Mouse (Mus musculus): Measurements from ENCODE around the gene Tmem130. TPM values are rescaled to one million over a fixed set of nuclear protein-coding genes. Genes with fewer than 3 reads are reported as not detected.

The Tmem130 gene
- polyA plus RNA-seq, 1 experiment from 2014 or later: 0.97 TPM

DNA sequence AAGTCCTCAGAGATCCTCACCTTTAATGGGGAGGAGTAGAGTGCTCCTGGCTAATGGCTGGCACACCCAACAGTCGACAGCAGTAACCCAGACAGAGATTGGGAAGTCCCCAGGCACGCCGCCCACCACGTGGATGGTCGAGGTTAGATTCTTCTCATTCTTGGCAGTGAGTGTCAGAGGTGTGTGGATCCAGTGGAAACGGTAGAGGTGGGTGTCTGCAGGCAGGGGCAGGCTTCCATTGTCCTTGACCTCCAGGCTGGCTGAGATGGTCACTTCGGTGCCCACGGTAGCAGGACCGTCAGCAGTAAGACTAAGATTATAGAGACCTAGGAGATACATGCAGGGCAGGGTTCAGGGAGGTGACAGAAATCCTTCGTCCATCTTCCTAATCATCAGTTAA is 6.4 kb downstream of the Tmem130 start:
- WGBS: 26% methylated on average over 10 of the region's 10 CpGs
- peaks cover 4% of the 10 kb centered on the region for H3K27me3 ChIP-seq (ENCODE audit: control insufficient read depth, insufficient read depth, low read length)
- H3K4me2 ChIP-seq (ENCODE audit: low read depth, low read length): no peak overlapping the region
- 0 out of 2 replicates have a peak, but pooled peaks cover 6% of the 10 kb centered on the region for H3K4me1 ChIP-seq (ENCODE audit: control insufficient read depth, insufficient read depth, low read length)
- no peaks in the 10 kb centered on the region for H3K36me3 ChIP-seq (ENCODE audit: control insufficient read depth, insufficient read depth)
- no peak overlapping the region; the same call in 1 of the 2 replicates for H3K27ac ChIP-seq (ENCODE audit: low read length)
- H3K4me3 ChIP-seq (ENCODE audit: low read length): no peak overlapping the region
- no peak for ATAC-seq (replicated peaks; ENCODE audit: extremely low read depth, insufficient read depth, low FRiP score)
- no peaks in the 10 kb centered on the region for H3K9me3 ChIP-seq (replicated peaks; ENCODE audit: control insufficient read depth, low read length)
- no peak overlapping the region for H3K9ac ChIP-seq (ENCODE audit: low read length)

DNA sequence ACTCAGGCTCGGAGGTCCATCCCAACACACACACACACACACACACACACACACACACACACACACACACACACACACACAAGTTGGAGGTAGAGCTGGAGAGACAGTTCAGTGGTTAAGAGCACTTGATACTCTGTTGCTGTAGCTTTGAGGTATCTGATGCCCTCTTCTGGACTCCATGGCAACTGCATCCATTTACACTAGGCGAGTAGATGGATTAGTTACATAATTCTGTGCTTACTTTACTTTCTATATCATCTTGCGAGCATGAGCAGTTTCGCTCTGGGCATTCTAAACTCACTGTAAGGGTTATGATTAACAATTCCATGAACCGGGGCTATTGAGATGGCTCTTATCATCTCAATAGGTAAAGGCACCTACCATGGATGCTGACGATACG is 8.6 kb downstream of the Tmem130 start:
- no peak overlapping the region for H3K4me2 ChIP-seq (ENCODE audit: low read depth, low read length)
- no peaks in the 10 kb centered on the region for H3K27me3 ChIP-seq (ENCODE audit: control insufficient read depth, insufficient read depth, low read length)
- 55% methylated on average over 7 of the region's 7 CpGs for WGBS
- H3K36me3 ChIP-seq (ENCODE audit: control insufficient read depth, insufficient read depth): no peaks in the 10 kb centered on the region
- no peak overlapping the region for H3K4me3 ChIP-seq (ENCODE audit: low read length)
- H3K4me1 ChIP-seq (ENCODE audit: control insufficient read depth, insufficient read depth, low read length): 0 out of 2 replicates have a peak, but pooled peaks cover 6% of the 10 kb centered on the region
- H3K27ac ChIP-seq (ENCODE audit: low read length): no peak overlapping the region
- no peaks in the 10 kb centered on the region for H3K9me3 ChIP-seq (replicated peaks; ENCODE audit: control insufficient read depth, low read length)
- H3K9ac ChIP-seq (ENCODE audit: low read length): no peak overlapping the region
- ATAC-seq (replicated peaks; ENCODE audit: extremely low read depth, insufficient read depth, low FRiP score): no peak

DNA sequence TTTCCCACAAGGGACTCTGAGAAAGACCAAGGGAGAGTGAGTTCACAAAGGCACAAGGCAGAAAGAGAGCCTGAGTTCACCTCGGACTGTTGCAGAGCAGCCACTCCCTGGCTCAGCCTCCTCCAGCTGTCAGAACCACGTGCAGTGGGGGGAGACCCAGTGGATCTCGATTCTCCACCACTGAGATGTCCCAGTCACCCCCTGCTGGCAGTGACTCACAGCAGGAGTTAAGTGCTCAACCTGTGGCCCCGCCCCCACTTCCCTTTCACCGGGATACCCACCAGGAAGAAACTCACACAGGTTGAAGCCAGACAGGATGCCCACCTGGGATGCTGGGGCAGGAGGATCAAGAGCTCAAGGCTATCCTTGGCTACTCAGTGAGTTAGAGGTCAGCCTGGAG is 9.2 kb downstream of the Tmem130 start:
- Histone ChIP-seq H3K9ac (ENCODE audit: low read length) (no peak overlapping the region), H3K36me3 (ENCODE audit: control insufficient read depth, insufficient read depth) (no peaks in the 10 kb centered on the region), H3K4me3 (ENCODE audit: low read length) (no peak overlapping the region), H3K4me2 (ENCODE audit: low read depth, low read length) (no peak overlapping the region), H3K27me3 (ENCODE audit: control insufficient read depth, insufficient read depth, low read length) (no peaks in the 10 kb centered on the region), H3K4me1 (ENCODE audit: control insufficient read depth, insufficient read depth, low read length) (0 out of 2 replicates have a peak, but pooled peaks cover 6% of the 10 kb centered on the region), H3K27ac (ENCODE audit: low read length) (no peak overlapping the region), H3K9me3 (replicated peaks; ENCODE audit: control insufficient read depth, low read length) (no peaks in the 10 kb centered on the region)
- WGBS: 6% methylated on average over 5 of the region's 5 CpGs
- no peak for ATAC-seq (replicated peaks; ENCODE audit: extremely low read depth, insufficient read depth, low FRiP score)

DNA sequence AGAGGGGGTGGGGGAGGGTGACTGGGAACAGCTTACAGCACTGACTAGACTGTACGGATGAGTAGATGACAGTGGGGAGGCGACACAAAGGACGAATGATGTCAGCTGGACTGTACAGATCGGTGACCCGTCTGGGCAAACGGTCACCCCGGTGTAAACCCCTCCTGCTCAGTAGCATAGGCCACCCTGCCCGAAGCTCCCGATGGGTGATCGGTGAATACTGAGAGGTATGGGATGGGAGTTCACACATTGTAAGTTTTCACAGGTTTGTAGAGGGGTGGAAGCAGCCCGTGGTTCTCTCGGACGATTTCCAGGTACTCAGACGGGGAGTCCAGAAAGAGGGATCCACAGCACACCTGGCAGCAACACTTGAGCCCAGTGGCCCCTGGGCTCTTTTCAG is 24.5 kb downstream of the Tmem130 start:
- Histone ChIP-seq H3K4me1 (ENCODE audit: control insufficient read depth, insufficient read depth, low read length) (no peaks in the 10 kb centered on the region), H3K27me3 (ENCODE audit: control insufficient read depth, insufficient read depth, low read length) (no peaks in the 10 kb centered on the region)
- 83% methylated on average over 14 of the region's 14 CpGs for WGBS

DNA sequence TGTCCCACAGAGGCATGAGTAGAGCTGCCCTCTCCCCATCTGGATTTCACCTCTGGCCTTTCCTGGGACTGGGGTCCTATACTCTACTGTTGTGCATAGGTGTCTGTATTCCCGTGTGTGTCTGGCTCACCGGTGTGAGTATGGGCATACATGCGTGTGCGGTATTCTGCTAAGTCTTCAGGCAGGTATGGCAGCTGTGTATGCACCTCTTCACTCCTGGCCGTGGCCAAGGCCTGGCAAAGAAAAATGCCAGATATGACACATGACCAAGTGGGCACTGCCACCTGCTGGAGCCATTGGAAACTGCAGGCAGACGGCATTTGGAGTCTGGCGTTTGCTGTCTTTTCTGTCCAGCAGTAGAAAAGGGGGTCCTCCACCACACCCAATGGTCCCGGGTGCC is 26.7 kb downstream of the Tmem130 start:
- no peak overlapping the region for H3K27ac ChIP-seq (ENCODE audit: low read length)
- ATAC-seq (replicated peaks; ENCODE audit: extremely low read depth, insufficient read depth, low FRiP score): no peak

More for the DNA sequence above, 24.5 kb downstream of the Tmem130 start:
- Histone ChIP-seq H3K9ac (ENCODE audit: low read length) (no peak overlapping the region), H3K9me3 (replicated peaks; ENCODE audit: control insufficient read depth, low read length) (no peaks in the 10 kb centered on the region), H3K4me2 (ENCODE audit: low read depth, low read length) (no peak overlapping the region), H3K27ac (ENCODE audit: low read length) (no peak overlapping the region), H3K36me3 (ENCODE audit: control insufficient read depth, insufficient read depth) (no peaks in the 10 kb centered on the region), H3K4me3 (ENCODE audit: low read length) (no peak overlapping the region)
- no peak for ATAC-seq (replicated peaks; ENCODE audit: extremely low read depth, insufficient read depth, low FRiP score)

DNA sequence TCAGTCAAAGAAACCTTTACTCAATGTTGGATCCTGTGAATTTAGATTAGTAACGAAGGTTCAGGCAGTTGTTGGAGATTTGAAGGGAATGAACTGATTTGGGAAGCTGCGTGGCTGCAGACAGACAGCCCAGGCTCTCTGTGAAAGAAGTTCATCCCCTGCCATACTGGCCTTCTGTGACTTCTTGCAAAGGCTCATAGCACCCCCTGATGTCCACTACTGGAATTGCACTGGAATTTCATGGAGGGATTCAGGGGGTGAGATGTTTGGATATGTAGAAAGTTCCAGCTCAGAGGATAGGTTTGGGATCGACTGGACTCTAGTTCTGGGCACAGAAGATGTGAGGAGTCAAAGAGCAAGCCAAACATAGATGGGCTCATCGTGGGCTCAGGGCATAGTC is 27.7 kb downstream of the Tmem130 start:
- 0 out of 2 replicates have a peak, but pooled peaks cover 2% of the 10 kb centered on the region for H3K27me3 ChIP-seq (ENCODE audit: control insufficient read depth, insufficient read depth, low read length)
- H3K4me2 ChIP-seq (ENCODE audit: low read depth, low read length): no peak overlapping the region
- H3K9me3 ChIP-seq (replicated peaks; ENCODE audit: control insufficient read depth, low read length): no peaks in the 10 kb centered on the region
- H3K36me3 ChIP-seq (ENCODE audit: control insufficient read depth, insufficient read depth): no peaks in the 10 kb centered on the region
- no peak overlapping the region for H3K27ac ChIP-seq (ENCODE audit: low read length)
- 33% methylated on average over 4 of the region's 4 CpGs for WGBS
- H3K9ac ChIP-seq (ENCODE audit: low read length): no peak overlapping the region
- no peaks in the 10 kb centered on the region for H3K4me1 ChIP-seq (ENCODE audit: control insufficient read depth, insufficient read depth, low read length)
- no peak overlapping the region for H3K4me3 ChIP-seq (ENCODE audit: low read length)
- ATAC-seq (replicated peaks; ENCODE audit: extremely low read depth, insufficient read depth, low FRiP score): no peak

More for the DNA sequence above, 26.7 kb downstream of the Tmem130 start:
- no peak overlapping the region for H3K4me3 ChIP-seq (ENCODE audit: low read length)
- no peak overlapping the region for H3K4me2 ChIP-seq (ENCODE audit: low read depth, low read length)
- no peaks in the 10 kb centered on the region for H3K36me3 ChIP-seq (ENCODE audit: control insufficient read depth, insufficient read depth)
- H3K4me1 ChIP-seq (ENCODE audit: control insufficient read depth, insufficient read depth, low read length): no peaks in the 10 kb centered on the region
- no peak overlapping the region for H3K9ac ChIP-seq (ENCODE audit: low read length)
- no peaks in the 10 kb centered on the region for H3K9me3 ChIP-seq (replicated peaks; ENCODE audit: control insufficient read depth, low read length)
- no peaks in the 10 kb centered on the region for H3K27me3 ChIP-seq (ENCODE audit: control insufficient read depth, insufficient read depth, low read length)
- 30% methylated on average over 8 of the region's 8 CpGs for WGBS

DNA sequence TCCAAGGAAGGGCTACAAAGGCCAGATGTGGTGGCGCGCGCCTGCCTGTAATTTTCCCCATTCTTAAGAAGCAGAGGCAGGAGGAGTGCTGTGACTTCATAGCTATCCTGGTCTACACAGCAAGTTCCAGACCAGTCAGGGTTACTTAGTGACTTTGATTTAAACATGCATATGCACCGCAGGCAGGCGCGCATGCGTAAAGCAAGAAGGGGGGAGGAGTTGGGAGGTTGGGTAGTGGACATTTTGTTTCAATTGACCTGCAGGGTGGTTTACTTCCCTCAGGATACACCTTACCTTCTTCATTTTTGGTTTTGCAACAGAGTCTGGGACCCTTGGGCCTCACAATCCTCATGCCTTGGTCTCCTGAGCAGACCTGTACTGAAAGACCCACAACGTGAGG is 32.4 kb downstream of the Tmem130 start:
- ATAC-seq (replicated peaks; ENCODE audit: extremely low read depth, insufficient read depth, low FRiP score): no peak
- no peaks in the 10 kb centered on the region for H3K9me3 ChIP-seq (replicated peaks; ENCODE audit: control insufficient read depth, low read length)
- WGBS: 84% methylated on average over 8 of the region's 8 CpGs
- no peak overlapping the region for H3K4me3 ChIP-seq (ENCODE audit: low read length)
- no peak overlapping the region for H3K9ac ChIP-seq (ENCODE audit: low read length)
- no peak overlapping the region for H3K4me2 ChIP-seq (ENCODE audit: low read depth, low read length)
- no peak overlapping the region for H3K27ac ChIP-seq (ENCODE audit: low read length)
- no peaks in the 10 kb centered on the region for H3K36me3 ChIP-seq (ENCODE audit: control insufficient read depth, insufficient read depth)
- 0 out of 2 replicates have a peak, but pooled peaks cover 2% of the 10 kb centered on the region for H3K27me3 ChIP-seq (ENCODE audit: control insufficient read depth, insufficient read depth, low read length)
- no peaks in the 10 kb centered on the region for H3K4me1 ChIP-seq (ENCODE audit: control insufficient read depth, insufficient read depth, low read length)

DNA sequence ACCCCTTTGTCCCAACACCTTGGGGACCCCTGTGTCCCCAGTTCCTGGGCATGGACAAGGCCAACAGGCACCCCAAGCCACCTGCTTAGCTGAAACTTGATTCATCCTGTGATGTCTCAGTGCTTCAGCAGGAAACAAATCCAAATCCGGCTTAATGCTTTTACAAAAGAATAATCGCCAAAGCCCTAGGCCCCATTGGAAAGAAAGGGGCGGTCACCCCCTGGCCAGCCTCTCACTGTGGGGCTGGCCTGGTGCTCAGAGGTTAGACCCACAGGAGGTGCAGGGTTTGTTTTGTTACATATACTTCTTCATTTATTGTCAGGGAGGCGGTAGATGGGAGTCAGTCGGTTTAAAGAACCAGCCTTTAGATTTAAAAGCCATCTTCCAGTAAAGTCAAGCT is 33.4 kb downstream of the Tmem130 start:
- H3K9me3 ChIP-seq (replicated peaks; ENCODE audit: control insufficient read depth, low read length): no peaks in the 10 kb centered on the region
- H3K4me3 ChIP-seq (ENCODE audit: low read length): no peak overlapping the region
- ATAC-seq (replicated peaks; ENCODE audit: extremely low read depth, insufficient read depth, low FRiP score): no peak
- WGBS: 44% methylated on average over 5 of the region's 5 CpGs
- H3K4me1 ChIP-seq (ENCODE audit: control insufficient read depth, insufficient read depth, low read length): no peaks in the 10 kb centered on the region
- H3K36me3 ChIP-seq (ENCODE audit: control insufficient read depth, insufficient read depth): no peaks in the 10 kb centered on the region
- no peak overlapping the region for H3K4me2 ChIP-seq (ENCODE audit: low read depth, low read length)
- H3K27ac ChIP-seq (ENCODE audit: low read length): no peak overlapping the region
- no peak overlapping the region for H3K9ac ChIP-seq (ENCODE audit: low read length)
- H3K27me3 ChIP-seq (ENCODE audit: control insufficient read depth, insufficient read depth, low read length): 0 out of 2 replicates have a peak, but pooled peaks cover 2% of the 10 kb centered on the region

DNA sequence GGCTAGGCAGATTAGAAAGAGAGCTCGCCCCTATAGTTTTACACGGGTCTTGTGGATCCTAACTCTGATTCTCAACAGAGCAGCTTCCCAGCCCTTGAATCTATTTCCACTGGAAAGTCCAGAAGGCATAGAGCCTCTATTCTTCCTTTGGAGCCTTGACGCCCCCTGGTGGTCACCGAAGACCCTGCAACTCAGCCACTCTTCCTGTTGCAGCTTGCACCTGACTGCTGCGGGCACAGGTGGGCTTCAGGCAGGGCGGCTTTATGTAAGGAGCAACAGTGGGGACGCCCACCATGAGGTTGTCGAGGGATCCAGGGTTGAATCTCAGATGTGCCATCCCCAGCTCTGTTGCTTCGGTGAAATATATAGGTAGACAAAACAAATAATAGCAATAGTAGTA is 34.5 kb downstream of the Tmem130 start:
- 6% methylated on average over 9 of the region's 9 CpGs for WGBS
- H3K9me3 ChIP-seq (replicated peaks; ENCODE audit: control insufficient read depth, low read length): no peaks in the 10 kb centered on the region
- 0 out of 2 replicates have a peak, but pooled peaks cover 2% of the 10 kb centered on the region for H3K27me3 ChIP-seq (ENCODE audit: control insufficient read depth, insufficient read depth, low read length)
- no peak overlapping the region for H3K4me3 ChIP-seq (ENCODE audit: low read length)
- no peaks in the 10 kb centered on the region for H3K36me3 ChIP-seq (ENCODE audit: control insufficient read depth, insufficient read depth)
- no peak overlapping the region for H3K27ac ChIP-seq (ENCODE audit: low read length)
- H3K9ac ChIP-seq (ENCODE audit: low read length): no peak overlapping the region
- no peak overlapping the region for H3K4me2 ChIP-seq (ENCODE audit: low read depth, low read length)
- no peaks in the 10 kb centered on the region for H3K4me1 ChIP-seq (ENCODE audit: control insufficient read depth, insufficient read depth, low read length)
- no peak for ATAC-seq (replicated peaks; ENCODE audit: extremely low read depth, insufficient read depth, low FRiP score)

All from heart, embryonic 16.5 days (tissue).